In the genomic region with DNA sequence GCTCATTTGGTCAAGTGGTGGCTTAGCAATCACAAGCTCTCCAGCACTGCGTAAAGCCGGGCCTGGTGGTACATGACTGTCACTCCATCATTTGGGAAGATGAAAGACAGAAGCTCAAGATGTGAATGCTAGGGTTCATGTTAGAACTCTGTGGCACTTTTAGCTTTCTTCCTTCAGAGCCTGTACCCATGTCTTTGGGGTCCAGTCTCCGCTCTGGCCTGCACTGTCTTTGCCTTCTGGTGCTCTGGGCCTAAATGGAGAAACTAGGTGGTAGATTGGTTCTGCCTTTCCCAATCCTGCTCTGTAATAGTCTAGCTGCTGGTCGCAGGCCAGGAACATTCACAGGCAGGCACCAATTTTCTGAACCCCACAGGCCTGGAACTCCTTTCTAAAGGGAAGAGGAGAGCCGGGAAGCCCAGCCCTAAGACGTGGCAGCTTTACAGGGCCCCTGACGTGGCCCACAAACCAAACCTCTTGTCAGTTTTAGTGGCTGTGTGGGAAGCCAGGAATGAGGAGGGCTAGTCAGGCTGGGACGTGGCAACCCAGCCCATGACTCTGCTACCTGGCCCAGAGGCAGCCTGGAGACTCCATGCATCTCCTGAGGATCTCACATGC, we compare ENCODE assay signal across 11 mouse cellular contexts. TPM values are rescaled to one million over a fixed set of nuclear protein-coding genes. Genes with fewer than 3 reads are reported as not detected.
A peak's percentile ranks its signal among the peaks of the same experiment; 100 is the strongest.
DNase-seq lines count a peak whose midpoint lies in the region; ATAC-seq lines count a peak whose summit lies in the region.
"Had no signal": no experiment of that assay in that cellular context is flagged by ENCODE, and none has a peak within 500 bp of the region (broad histone marks: within the 10 kb centered on the region; RNA-seq: fewer than 3 reads in every experiment).

No protein-coding gene starts in this region.

- no peak for ATAC-seq in heart, embryonic 14.5 days (ENCODE audit: insufficient number of reproducible peaks, insufficient read depth, low FRiP score, low read depth)
- no peak for ATAC-seq in midbrain, embryonic 11.5 days (ENCODE audit: low FRiP score)
- no peak for ATAC-seq in midbrain, embryonic 16.5 days
- no peak for ATAC-seq in embryonic facial prominence, embryonic 15.5 days (ENCODE audit: insufficient number of reproducible peaks, low FRiP score, low TSS enrichment, low read depth)
- no peak for ATAC-seq in stomach, embryonic 16.5 days (ENCODE audit: insufficient read depth, low FRiP score)

- no peak overlapping the region for H3K4me3 ChIP-seq in heart, embryonic 14.5 days (ENCODE audit: control insufficient read depth in 1 of 2, insufficient read depth in 1 of 2, low read depth in 1 of 2, low read length in 2 of 2)
- H3K4me3 ChIP-seq in midbrain, embryonic 11.5 days (ENCODE audit: low read depth, low read length), result no peak overlapping the region
- no peak overlapping the region for H3K4me3 ChIP-seq in midbrain, embryonic 16.5 days (ENCODE audit: low read depth, low read length)
- H3K4me3 ChIP-seq in embryonic facial prominence, embryonic 15.5 days (replicated peaks), result no peak overlapping the region
- H3K4me3 ChIP-seq in stomach, embryonic 16.5 days (replicated peaks; ENCODE audit: low read length), result no peak overlapping the region

- peaks cover 39 to 52% of the 10 kb centered on the region in 2 experiments for H3K4me1 ChIP-seq in heart, embryonic 14.5 days (ENCODE audit: control insufficient read depth in 2 of 2, insufficient read depth in 2 of 2, low read length in 2 of 2)
- H3K4me1 ChIP-seq in midbrain, embryonic 11.5 days (ENCODE audit: control insufficient read depth, insufficient read depth, low read length), result peaks cover 17% of the 10 kb centered on the region; the same call in 1 of the 2 replicates
- H3K4me1 ChIP-seq in midbrain, embryonic 16.5 days (ENCODE audit: control insufficient read depth, insufficient read depth, low read length), result peaks cover 10% of the 10 kb centered on the region
- peaks cover 47% of the 10 kb centered on the region for H3K4me1 ChIP-seq in embryonic facial prominence, embryonic 15.5 days
- peaks cover 35% of the 10 kb centered on the region for H3K4me1 ChIP-seq in stomach, embryonic 16.5 days (ENCODE audit: control insufficient read depth, insufficient read depth, low read length)

- no peak for DNase-seq in heart, adult 9 months (ENCODE audit: low spot score in 2 of 2)
- DNase-seq in midbrain, embryonic 11.5 days (ENCODE audit: low spot score, missing footprints), result peak; percentile 75
- DNase-seq in MN1 (ENCODE audit: low spot score), result no peak
- DNase-seq: cerebellum, adult 11 months; kidney, adult 18-20 months; right cerebral cortex, adult 18-20 months; thymus, adult 2 months had no signal

- H3K27ac ChIP-seq in heart, embryonic 14.5 days (replicated peaks in 1 of 2; ENCODE audit: control insufficient read depth in 1 of 2, insufficient read depth in 1 of 2, low read depth in 2 of 2, low read length in 2 of 2), result peak overlapping the region; percentile 31 to 73; a peak in 2 of 4 replicates
- no peak overlapping the region; the same call in 1 of the 2 replicates for H3K27ac ChIP-seq in midbrain, embryonic 11.5 days (ENCODE audit: low read depth, low read length)
- H3K27ac ChIP-seq in midbrain, embryonic 16.5 days (ENCODE audit: low read length), result no peak overlapping the region
- peak overlapping the region; percentile 79 for H3K27ac ChIP-seq in embryonic facial prominence, embryonic 15.5 days (replicated peaks)
- H3K27ac ChIP-seq in stomach, embryonic 16.5 days (ENCODE audit: low read length), result 0 out of 2 replicates have a peak overlapping the region, but pooled peaks have one; percentile 8

- WGBS in heart, embryonic 14.5 days, result 77% methylated on average over 8 of the region's 8 CpGs
- 74% methylated on average over 8 of the region's 8 CpGs for WGBS in midbrain, embryonic 11.5 days
- 74% methylated on average over 8 of the region's 8 CpGs for WGBS in midbrain, embryonic 16.5 days
- 65% methylated on average over 8 of the region's 8 CpGs for WGBS in embryonic facial prominence, embryonic 15.5 days
- 76% methylated on average over 8 of the region's 8 CpGs for WGBS in stomach, embryonic 16.5 days

- no peaks in the 10 kb centered on the region for H3K27me3 ChIP-seq in heart, embryonic 14.5 days (ENCODE audit: control insufficient read depth, insufficient read depth, low read length)
- no peaks in the 10 kb centered on the region for H3K27me3 ChIP-seq in midbrain, embryonic 11.5 days (ENCODE audit: control insufficient read depth, insufficient read depth, low read length)
- no peaks in the 10 kb centered on the region for H3K27me3 ChIP-seq in midbrain, embryonic 16.5 days (ENCODE audit: control insufficient read depth, insufficient read depth, low read depth, low read length)
- no peaks in the 10 kb centered on the region for H3K27me3 ChIP-seq in embryonic facial prominence, embryonic 15.5 days
- no peaks in the 10 kb centered on the region for H3K27me3 ChIP-seq in stomach, embryonic 16.5 days (ENCODE audit: control insufficient read depth, insufficient read depth, low read length)

- H3K36me3 ChIP-seq in heart, embryonic 14.5 days (ENCODE audit: control insufficient read depth, insufficient read depth, low read length), result no peaks in the 10 kb centered on the region
- H3K36me3 ChIP-seq in midbrain, embryonic 11.5 days (ENCODE audit: control insufficient read depth, insufficient read depth, low read length), result no peaks in the 10 kb centered on the region
- no peaks in the 10 kb centered on the region for H3K36me3 ChIP-seq in midbrain, embryonic 16.5 days (ENCODE audit: control insufficient read depth, insufficient read depth, low read length)
- H3K36me3 ChIP-seq in embryonic facial prominence, embryonic 15.5 days, result no peaks in the 10 kb centered on the region
- no peaks in the 10 kb centered on the region for H3K36me3 ChIP-seq in stomach, embryonic 16.5 days (ENCODE audit: control insufficient read depth, insufficient read depth, low read length)

- no peaks in the 10 kb centered on the region for H3K9me3 ChIP-seq in heart, embryonic 14.5 days (ENCODE audit: control insufficient read depth, low read length)
- H3K9me3 ChIP-seq in midbrain, embryonic 11.5 days (ENCODE audit: control insufficient read depth, low read length), result no peaks in the 10 kb centered on the region
- no peaks in the 10 kb centered on the region for H3K9me3 ChIP-seq in midbrain, embryonic 16.5 days (replicated peaks; ENCODE audit: control insufficient read depth, low read length, poor library complexity, severe bottlenecking)
- H3K9me3 ChIP-seq in embryonic facial prominence, embryonic 15.5 days (replicated peaks), result no peaks in the 10 kb centered on the region
- H3K9me3 ChIP-seq in stomach, embryonic 16.5 days (replicated peaks; ENCODE audit: control insufficient read depth, low read length), result no peaks in the 10 kb centered on the region

- H3K4me2 ChIP-seq in heart, embryonic 14.5 days (ENCODE audit: low read length), result no peak overlapping the region
- H3K4me2 ChIP-seq in midbrain, embryonic 11.5 days, result no peak overlapping the region
- H3K4me2 ChIP-seq in midbrain, embryonic 16.5 days (ENCODE audit: low read length), result no peak overlapping the region
- H3K4me2 ChIP-seq in embryonic facial prominence, embryonic 15.5 days (replicated peaks), result no peak overlapping the region
- no peak overlapping the region for H3K4me2 ChIP-seq in stomach, embryonic 16.5 days (ENCODE audit: low read depth, low read length)

- 0 out of 2 replicates have a peak overlapping the region, but pooled peaks have one; percentile 1 for H3K9ac ChIP-seq in heart, embryonic 14.5 days (ENCODE audit: low read length)
- H3K9ac ChIP-seq in midbrain, embryonic 11.5 days (ENCODE audit: low read length), result no peak overlapping the region
- H3K9ac ChIP-seq in midbrain, embryonic 16.5 days (ENCODE audit: low read depth, low read length), result no peak overlapping the region
- H3K9ac ChIP-seq in embryonic facial prominence, embryonic 15.5 days, result no peak overlapping the region
- 0 out of 2 replicates have a peak overlapping the region, but pooled peaks have one; percentile 21 for H3K9ac ChIP-seq in stomach, embryonic 16.5 days (ENCODE audit: low read length)

RNA-seq across cellular contexts. Expression of a gene that starts 1.9 kb away (rescaled TPM):
- 1,748 and 1,849 TPM in 2 replicates for polyA plus RNA-seq in heart, embryonic 14.5 days (2014; fragmentation: Nextera tagmentation; extraction: Ambion mirVana)
- 411 and 428 TPM in 2 replicates for polyA plus RNA-seq in midbrain, embryonic 11.5 days (2014; fragmentation: Nextera tagmentation; extraction: Ambion mirVana)
- polyA plus RNA-seq in midbrain, embryonic 16.5 days (2015; fragmentation: Nextera tagmentation; extraction: Ambion mirVana), result 426 and 452 TPM in 2 replicates
- 3,074 and 3,219 TPM in 2 replicates for polyA plus RNA-seq in embryonic facial prominence, embryonic 15.5 days (2015; fragmentation: Nextera tagmentation; extraction: Ambion mirVana)
- polyA plus RNA-seq in stomach, embryonic 16.5 days (2015; fragmentation: Nextera tagmentation; extraction: Ambion mirVana), result 2,158 and 2,387 TPM in 2 replicates

RNA-seq across cellular contexts. Expression of a gene that starts 36.2 kb away (rescaled TPM):
- 311 and 354 TPM in 2 replicates for polyA plus RNA-seq in heart, embryonic 14.5 days (2014; fragmentation: Nextera tagmentation; extraction: Ambion mirVana)
- polyA plus RNA-seq in midbrain, embryonic 11.5 days (2014; fragmentation: Nextera tagmentation; extraction: Ambion mirVana), result 217 and 224 TPM in 2 replicates
- 196 and 215 TPM in 2 replicates for polyA plus RNA-seq in midbrain, embryonic 16.5 days (2015; fragmentation: Nextera tagmentation; extraction: Ambion mirVana)
- polyA plus RNA-seq in embryonic facial prominence, embryonic 15.5 days (2015; fragmentation: Nextera tagmentation; extraction: Ambion mirVana), result 487 and 541 TPM in 2 replicates
- 421 and 424 TPM in 2 replicates for polyA plus RNA-seq in stomach, embryonic 16.5 days (2015; fragmentation: Nextera tagmentation; extraction: Ambion mirVana)

RNA-seq across cellular contexts. Expression of a gene that starts 44.6 kb away (rescaled TPM):
- polyA plus RNA-seq in heart, embryonic 14.5 days (2014; fragmentation: Nextera tagmentation; extraction: Ambion mirVana), result 103 and 104 TPM in 2 replicates
- 241 and 244 TPM in 2 replicates for polyA plus RNA-seq in midbrain, embryonic 11.5 days (2014; fragmentation: Nextera tagmentation; extraction: Ambion mirVana)
- polyA plus RNA-seq in midbrain, embryonic 16.5 days (2015; fragmentation: Nextera tagmentation; extraction: Ambion mirVana), result 92.4 and 103 TPM in 2 replicates
- polyA plus RNA-seq in embryonic facial prominence, embryonic 15.5 days (2015; fragmentation: Nextera tagmentation; extraction: Ambion mirVana), result 150 and 160 TPM in 2 replicates
- polyA plus RNA-seq in stomach, embryonic 16.5 days (2015; fragmentation: Nextera tagmentation; extraction: Ambion mirVana), result 130 and 142 TPM in 2 replicates

Comparison
In these comparisons a context has a peak if more than half of its experiments do, and no peak if none do; other contexts are left out.
1. H3K27ac ChIP-seq: peak in heart, embryonic 14.5 days (2 of 2), embryonic facial prominence, embryonic 15.5 days (single experiment) and stomach, embryonic 16.5 days (single experiment); none in midbrain, embryonic 11.5 days (single experiment) and midbrain, embryonic 16.5 days (single experiment).
2. H3K9ac ChIP-seq: peak in heart, embryonic 14.5 days (single experiment) and stomach, embryonic 16.5 days (single experiment); none in midbrain, embryonic 11.5 days (single experiment), midbrain, embryonic 16.5 days (single experiment) and embryonic facial prominence, embryonic 15.5 days (single experiment).